Mouse (Mus musculus) frontal cortex, adult (tissue): ENCODE data around the gene Nxn.

Experiments used
- ATAC-seq: cut with Nextera tagmentation; 2 replicates; pipeline ENCODE4 v1.9.2; 2017; ENCODE audit warnings: mild to moderate bottlenecking, moderate library complexity, mixed read lengths; ENCODE audit not compliant: low TSS enrichment

Gene Nxn

DNA sequence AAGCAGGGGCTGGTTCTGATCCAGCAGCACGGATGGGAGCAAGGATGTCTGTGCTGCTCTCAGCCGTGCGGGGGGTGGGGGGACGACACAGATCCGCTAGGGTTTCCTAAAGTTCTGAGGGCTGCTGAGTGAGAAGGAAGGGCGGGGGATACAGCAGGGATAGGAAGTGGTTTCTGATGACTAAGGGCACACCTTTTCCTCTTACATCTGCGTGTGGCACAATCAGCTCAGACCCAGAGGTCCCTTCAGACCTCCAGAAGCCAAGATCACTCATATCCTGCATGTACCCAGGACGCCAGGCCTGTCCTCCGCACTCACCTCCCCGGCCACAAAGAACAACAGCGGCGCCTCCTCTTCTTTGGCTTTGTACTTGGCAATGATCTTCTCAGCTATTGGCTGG lies 137.7 kb downstream of the Nxn start:
- ATAC-seq, result no peak

DNA sequence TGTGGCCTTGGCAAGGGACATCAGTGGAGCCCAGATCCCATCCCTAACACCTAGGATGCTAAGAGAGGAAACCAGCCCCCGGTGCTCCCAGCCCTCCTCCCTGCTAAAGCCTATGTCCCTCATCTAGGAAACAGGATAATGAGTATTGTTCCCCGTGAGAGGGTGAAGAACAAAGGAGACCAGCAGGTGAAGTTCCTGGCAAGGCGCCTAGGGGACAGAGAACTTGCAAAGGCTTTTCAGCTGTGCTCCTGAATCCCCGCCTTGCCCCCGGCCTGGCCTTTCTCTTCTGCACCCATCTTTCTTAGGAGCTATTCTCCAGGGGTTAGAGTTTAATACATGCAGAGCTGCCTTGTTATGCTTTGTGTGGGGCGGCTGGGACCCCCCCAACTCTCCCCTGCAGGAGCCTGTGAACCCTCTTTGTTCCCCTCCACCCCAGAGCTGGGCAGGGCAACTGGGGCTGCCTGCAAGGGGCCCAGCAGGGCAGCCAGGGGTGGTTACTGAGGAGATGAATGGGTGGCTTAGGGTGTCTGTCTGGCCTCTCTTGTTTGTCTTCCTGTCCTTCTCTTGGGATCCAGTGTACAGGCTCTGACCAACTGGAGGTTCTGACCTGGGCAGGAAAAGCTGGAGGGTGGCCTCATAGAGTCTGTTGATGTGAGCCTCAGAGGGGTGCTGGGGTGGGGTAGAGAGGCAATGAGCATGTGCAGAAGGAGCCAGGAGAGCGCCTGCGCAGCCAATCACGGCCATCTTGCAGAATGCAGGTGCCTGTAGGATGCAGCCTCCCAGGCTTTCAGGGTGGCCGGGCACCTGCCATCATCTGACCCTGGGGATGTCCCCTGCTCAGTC lies 138.5 kb downstream of the Nxn start:
- ATAC-seq, result no peak

DNA sequence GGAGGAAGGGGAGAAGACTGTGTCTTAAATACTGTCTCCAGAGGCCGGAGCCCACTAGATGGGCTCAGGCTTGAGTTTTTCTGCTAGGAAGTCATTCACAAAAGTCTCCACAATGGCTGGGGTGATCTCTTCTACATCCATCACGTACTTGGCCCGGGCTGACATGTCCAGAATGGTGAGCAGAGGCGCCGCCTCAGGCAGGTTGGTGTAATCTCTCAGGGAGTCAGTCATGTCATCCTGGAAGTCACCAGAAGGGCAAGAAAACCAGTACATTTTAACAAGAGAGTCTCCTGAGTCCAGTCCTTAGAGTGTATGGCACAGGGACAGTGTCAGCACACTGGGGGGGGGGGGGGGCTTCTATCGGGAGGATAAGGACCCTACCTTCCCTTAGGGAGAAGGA lies 140.4 kb downstream of the Nxn start:
- no peak for ATAC-seq

DNA sequence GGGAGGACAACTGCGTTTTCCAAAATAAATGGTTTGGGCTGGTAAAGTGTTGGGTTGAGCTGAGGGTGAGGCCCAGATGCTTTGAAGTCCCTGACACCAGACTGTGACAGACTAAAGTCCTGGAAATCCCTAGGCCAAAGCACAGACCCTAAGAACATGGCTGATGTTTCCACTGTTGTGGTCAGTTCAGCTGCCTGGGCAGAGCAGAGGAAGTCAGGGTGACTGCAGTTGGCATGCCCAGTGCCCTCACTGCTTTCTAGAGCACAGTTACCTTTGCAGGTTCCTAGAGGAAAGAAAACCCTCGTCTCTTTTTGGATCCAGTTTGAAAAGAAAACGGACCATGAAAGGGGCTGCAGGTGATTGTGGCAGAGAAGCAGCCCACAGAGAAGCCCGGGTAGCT lies 141.6 kb downstream of the Nxn start:
- no peak for ATAC-seq

DNA sequence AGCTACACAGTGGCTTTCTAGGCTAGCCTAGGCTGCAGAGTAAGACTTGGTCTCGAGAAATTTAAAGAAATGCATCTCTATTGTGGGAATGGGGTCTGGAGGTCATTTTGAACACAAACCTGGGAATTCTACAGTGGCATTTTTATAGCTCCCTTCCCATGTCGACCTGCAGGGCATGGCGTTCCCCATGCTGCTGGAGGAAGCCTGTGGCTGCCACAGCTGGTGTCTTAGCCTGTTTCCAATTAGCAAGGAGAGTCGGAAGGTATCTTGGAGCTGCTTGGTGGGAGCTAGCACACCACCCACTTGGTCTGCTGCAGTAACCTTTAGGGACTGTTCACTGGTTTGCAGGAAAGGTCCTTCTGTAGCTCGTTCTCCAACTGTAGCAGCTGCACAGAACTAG lies 142.8 kb downstream of the Nxn start:
- no peak for ATAC-seq

DNA sequence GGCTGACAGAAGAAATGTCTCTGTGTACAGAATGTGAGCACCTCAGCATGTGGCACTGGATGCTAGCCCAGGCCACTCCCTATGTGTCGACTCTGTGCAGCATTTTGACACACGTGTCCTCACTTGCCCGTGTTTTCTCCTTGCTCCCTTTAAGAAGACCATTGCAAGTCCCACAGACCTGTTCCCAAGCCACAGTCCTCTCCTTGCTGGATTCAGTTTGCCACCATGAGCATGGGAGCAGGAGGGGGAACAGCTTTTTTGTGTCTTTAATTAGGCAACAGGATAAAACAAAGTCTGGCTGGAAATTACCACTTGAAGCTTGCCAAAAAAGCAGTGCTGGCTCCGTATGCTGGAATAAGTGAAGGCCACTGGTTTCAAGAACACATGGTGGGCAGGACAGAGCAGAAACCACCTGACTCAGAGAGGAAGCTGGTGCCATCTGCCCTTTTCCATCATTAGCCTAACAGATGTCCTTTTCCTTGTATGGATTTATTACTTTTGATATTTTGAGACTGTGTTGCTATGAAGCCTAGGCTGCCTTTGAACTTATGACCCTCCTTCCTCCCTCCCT lies 143.4 kb downstream of the Nxn start:
- ATAC-seq, result no peak

DNA sequence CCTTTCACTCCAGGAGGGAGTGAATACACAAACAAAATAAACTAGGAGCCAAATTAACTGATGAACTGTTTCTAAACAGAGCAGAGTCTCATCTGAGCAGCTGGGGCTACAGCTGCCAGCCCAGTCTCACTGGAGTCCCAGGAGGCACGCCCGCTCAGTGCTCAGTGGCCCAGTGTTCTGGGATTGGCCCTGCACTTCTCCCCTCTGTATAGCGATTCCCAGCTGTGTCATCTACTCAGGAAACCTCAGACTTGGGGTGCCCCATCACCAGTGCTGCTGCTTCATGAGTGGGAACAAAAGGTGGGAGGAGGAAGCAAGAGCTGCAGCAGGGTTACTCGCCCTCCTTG lies 145.0 kb downstream of the Nxn start:
- ATAC-seq, result no peak

DNA sequence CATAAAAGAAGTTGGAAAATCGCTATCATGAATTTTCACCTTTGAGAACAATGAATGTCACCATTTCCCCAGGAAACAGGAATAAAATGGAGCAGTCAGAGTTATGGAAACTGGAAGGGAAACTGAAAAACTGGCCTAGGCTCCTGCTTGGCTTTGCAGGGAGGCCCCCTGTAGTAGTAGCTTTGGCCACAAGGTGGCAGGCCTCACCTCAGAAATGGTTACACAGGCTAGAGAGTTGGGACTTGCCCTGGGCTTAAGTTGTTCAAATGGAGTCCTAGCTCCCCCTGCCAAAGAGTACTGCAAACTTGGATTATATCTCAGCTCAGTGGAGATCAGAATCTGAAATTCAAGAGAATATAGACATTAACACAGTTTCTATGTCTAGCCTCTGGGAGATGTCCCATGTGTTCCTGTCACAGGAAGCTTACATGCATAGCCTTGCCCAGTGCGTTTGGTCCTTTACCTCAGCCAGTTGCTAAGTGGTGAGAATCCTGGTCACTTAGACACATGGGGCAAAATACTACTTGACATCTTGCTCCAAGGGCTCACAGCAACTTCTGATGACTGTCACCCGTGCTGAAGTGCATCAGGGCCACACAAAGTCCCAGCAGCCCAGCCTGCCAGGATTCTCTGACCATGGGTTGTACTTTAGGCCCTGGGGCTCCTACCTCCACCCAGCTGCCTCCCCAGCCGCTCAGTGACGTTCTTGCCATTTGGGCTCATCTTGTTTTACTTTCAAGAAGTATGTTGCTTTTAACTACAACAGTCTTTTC lies 145.6 kb downstream of the Nxn start:
- ATAC-seq, result peak; percentile 91

DNA sequence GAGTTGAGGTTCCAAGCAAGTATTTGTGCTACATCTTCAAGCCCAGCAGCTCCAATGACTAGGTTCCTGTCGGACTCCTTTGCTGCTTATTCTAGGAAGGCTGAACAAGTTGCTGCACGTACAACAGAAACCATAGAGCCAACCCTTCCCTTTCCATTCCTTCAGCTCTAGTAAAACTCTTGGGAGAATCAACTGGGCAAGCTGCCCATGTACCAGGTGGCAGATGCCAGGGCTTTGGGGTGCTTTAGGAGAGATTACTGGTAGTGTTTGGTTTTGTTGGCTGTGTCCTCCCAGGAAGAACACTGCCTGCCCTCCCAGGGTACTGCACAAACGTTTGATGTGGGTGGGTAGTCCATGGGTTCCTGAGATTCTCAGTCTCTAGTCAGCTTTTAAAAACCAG lies 146.9 kb downstream of the Nxn start:
- ATAC-seq, result no peak

DNA sequence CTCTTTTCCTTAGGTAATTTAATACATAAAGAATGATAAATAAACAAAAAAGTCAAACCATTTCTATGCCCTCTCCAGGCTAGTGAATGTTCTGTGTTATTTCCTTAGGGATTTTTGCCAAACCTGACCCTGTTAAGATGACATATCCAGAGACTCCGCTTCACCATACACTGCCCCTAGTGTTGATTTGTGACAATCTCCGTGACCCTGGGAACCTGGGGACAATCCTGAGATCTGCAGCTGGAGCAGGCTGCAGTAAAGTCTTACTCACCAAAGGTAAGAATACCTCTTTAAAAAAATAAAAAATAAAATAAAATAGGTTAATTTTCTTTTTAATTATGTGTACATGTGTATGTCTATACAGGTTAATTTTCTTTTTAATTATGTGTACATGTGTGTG lies 151.7 kb downstream of the Nxn start:
- ATAC-seq, result no peak

DNA sequence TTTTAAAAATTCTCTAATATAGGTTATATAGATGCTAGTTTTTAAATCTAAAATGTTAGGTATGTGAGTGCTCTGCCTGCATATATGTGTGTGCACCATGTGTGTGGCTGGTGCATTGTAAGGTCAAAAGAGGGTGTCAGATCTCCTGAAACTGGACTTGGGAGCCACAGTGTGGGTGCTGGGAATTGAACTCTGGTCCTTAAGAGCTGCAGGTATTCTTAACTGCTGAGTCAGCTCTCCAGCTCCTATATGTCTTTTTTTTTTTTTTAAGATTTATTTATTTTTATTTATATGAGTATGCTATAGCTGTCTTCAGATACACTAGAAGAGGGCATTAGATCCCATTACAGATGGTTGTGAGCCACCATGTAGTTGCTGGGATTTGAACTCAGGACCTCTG lies 152.5 kb downstream of the Nxn start:
- ATAC-seq, result no peak

DNA sequence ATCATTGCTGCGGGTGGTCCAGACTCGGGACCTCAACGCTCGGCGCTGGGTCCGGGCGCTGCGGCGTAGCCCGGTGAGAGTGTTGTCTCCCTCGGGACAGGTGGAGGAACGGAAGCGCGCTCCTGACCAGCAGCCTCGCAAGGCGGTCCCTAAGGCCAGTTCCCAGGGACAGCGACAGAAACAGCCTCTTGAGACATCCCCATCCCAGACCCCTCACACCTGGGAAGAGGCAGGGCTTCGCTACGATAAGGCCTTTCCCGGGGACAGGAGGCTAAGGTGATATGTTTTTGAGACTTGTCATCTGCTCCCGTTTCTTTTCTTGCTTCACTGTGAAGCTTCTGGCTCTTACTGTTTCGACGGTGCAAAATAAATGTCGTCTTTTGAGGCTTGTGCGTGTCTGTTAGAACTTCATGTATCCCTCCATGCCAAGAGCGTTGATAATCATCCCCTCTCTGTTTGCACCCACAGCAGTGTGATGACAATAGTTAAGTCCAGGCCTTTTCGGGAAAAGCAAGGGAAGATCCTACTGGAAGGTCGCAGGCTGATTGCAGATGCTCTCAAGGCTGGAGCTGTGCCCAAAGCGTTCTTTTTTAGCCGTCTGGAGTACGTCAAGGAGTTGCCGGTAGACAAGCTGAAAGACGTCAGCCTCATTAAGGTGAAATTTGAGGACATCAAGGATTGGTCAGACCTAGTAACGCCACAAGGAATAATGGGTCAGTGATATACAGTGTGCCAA lies 155.0 kb downstream of the Nxn start:
- peak; percentile 53 for ATAC-seq

DNA sequence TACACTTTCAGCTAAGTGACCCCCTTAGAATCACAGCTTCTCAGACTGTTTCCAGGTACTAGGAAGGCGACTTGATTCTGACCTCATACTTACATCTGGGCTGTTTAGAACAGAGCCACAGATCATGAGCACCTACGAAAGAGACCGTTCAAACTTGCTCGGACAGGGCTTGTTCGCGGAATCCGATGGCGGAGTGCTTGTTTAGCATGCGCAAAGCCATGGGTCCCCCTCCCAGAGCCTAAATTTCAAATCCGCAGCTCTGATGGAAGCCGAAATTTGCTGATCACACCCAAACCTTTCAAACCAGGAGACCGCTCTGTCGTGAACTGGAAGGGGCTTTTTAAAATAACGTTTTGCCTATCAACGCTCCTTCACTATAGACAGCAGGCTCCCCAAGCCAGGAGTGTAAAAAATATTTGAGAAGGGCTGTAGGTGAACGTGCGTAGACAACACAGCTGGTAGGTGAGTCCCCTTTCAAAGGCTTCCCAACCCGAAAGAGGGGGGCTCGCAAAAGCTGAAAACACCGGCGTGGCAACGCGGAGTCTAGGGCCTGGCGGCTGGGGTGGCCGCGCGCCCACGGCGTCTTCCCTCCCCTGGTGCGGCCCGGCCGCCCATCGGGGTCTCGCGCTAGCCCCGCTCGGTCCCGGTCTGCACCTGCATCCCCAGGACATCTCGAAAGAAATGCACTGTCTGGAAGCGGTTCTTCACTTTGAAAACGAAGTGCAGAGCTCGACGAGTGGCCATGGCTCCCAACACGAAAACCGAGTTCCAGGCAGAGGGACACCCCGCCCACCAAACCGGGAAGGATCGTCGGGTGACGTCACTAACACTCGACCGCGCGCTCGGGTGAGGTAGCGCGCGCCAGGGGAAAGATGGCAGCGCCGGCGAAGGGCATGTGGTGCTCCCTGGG lies 155.8 kb downstream of the Nxn start, which contains the start of the genes Mrm3 and Glod4:
Mrm3 (plus strand) TSS at position 815 of the 910 bp plus-strand sequence.
Glod4 (minus strand) TSS at position 825 of the 910 bp plus-strand sequence.
- peak; percentile 97 for ATAC-seq

DNA sequence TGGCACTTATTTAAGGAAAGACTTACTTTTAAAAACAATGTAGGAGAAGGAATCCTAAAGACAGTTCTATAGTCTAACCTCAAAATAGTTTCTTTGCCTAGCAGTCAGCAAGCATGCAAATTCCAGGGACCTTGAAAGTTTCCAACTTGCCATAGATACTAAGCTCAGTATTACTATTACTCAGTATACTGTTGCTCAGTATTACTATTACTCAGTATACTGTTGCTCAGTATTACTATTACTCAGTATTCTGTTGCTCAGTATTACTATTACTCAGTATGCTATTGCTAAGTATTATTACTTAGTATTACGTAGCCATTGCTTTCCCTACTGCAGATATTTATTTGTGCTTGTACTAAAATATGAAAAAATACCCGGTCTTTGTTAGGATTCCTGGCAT lies 159.2 kb downstream of the Nxn start:
- ATAC-seq, result no peak

DNA sequence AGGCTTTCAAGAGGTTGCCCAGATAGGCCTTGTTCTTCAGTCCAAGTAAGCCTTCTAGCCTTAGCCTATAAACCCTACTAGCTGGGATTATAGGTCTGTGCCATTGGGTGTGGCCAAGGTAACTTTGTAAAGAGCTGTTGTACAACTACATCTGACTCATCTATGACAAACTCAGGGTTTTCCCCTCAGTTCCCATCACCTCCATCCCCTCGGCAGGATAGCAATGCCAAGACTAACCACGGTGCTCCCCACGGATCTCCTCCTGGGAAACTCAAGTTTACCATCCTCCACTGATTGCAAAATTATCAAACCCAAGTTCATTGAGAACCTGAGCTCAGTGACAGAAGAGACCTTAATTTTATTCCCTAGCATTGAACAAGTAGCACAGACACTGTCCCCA lies 162.8 kb downstream of the Nxn start:
- ATAC-seq, result no peak

DNA sequence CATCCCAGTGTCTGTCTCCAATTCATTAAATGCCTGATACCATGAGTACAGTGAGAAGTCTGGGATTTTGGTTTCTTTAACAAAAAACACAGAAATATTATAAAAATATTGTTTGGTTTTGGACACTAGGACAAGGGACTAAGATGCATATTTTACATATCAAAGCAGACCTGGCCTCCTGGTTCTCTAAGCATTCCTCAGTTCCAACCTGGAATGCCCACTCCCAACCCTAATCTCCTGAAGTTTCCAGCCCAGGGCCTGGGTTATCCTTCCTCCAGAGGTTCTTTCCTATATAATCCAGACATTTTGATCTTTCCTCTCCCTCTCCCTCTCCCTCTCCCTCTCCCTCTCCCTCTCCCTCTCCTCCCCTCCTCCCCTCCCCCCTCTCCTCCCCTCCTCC lies 173.9 kb downstream of the Nxn start:
- no peak for ATAC-seq

DNA sequence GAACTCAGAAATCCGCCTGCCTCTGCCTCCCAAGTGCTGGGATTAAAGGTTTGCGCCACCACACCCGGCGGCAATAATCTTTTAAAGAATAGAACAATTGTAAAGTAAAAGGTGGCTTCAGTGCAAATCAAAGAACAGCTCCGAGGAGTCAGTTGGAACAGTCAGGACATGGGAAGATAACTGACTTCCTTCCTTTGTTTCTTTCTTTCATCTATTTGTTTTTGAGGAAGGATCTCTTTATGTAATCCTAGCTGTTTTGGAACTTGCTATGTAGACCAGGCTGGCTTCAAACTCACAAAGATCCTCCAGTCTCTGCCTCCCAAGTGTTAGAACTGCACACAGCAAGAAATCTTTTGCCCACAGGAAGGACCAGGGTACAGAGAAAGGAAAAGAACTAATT lies 174.3 kb downstream of the Nxn start:
- no peak for ATAC-seq

DNA sequence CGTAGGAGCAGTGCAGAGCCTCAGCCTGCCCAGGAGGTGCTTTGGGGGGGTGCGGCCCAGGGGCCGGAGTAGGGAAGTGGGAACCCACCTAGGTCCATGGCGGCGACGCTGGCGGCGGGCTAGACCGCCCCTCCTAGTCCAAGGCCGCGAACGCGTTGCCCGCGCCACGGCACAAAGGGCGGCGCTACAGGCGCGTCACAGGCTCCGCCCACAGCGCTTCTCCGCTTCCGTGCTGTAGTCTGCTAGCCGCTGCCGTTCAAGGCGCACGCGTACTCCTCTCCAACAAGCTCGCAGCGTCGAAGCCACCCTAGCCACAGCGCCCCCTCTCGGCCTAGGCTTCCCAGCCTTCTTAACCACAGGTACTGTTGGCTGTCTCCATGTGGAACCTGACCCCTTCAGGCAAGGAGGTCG lies 181.5 kb downstream of the Nxn start, which contains the start of the genes Dbil5 and Gemin4:
Dbil5 (plus strand) TSS at position 219 of the 411 bp plus-strand sequence.
Gemin4 (minus strand) TSS at position 275 of the 411 bp plus-strand sequence.
- peak; percentile 96 for ATAC-seq

DNA sequence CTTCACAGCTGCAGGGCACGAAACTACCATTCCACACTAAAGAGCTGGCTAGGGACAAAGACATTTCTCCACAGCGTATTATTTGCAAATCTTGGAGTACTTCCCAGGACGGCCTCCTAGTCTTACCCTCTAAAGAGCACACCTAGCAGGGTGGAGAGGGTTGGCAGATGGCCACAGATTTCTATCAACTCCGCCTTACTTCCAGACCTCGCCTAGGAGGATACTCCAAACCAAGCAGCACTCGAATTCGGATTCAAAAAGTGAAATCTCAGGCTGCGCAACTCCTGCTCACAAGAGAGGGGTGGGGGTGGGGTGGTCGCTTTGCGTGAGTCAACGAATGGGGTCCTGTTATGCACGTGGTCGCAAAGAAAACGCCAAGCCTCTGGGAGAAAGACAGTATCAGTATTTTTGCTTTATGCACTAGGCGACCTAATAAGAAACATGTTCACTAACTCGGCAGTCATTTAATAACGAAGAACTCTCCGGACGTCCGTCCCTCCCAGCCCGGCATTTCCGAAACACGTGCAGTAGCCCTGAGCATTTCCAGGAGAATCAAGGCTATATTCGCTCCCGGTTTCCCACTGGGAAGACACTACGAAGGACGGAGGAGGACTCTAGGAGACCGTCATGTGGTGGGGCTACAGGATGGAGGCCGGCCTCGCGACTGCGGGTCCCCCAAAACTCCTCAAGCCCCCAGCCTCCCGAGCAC lies 182.1 kb downstream of the Nxn start:
- peak; percentile 39; the same call in 1 of the 2 replicates for ATAC-seq

DNA sequence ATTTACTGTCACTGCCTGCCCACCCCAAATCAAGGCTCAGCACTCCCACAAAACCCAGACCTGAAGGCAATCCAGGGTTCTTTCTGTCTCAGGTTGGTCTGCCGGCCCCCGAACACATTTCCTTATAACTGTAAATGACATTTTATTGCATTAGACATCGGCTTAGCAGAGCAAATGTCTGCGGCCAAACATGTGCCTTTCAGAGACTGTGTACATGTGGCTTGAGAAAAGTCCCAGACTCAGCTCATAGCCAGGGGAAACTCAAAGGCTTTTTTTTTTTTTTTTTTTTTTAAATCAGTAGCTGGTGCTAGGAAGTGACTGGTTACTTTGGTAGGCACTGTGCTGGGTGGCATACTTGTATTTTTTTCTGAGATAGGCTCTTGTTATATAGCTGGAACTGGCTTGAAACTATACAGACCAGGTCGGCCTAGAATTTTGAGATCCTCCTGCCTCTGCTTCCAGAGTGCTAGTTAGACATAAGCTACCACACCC lies 182.8 kb downstream of the Nxn start:
- no peak for ATAC-seq
